Mouse (Mus musculus): ENCODE results near the gene E030018B13Rik. TPM values are rescaled to one million over a fixed set of nuclear protein-coding genes. Genes with fewer than 3 reads are reported as not detected.
A peak's percentile ranks its signal among the peaks of the same experiment; 100 is the strongest.

E030018B13Rik gene
- polyA plus RNA-seq (2012; rRNA removed), result not detected in 2 replicates

- TF ChIP-seq CTCF (conservative IDR thresholded peaks at IDR 0.05; ENCODE audit: insufficient read depth, insufficient read length, low read depth, low read length), result no peak
- TF ChIP-seq POLR2A (IDR thresholded peaks at IDR 0.05; ENCODE audit: low read depth, low read length), result no peak
- 80% methylated on average over 6 of the region's 6 CpGs for WGBS
- H3K36me3 ChIP-seq (ENCODE audit: control insufficient read depth, insufficient read depth, low read length), result no peaks in the 10 kb centered on the region
- no peak for DNase-seq
- H3K4me3 ChIP-seq (ENCODE audit: insufficient read depth, low read depth, low read length), result no peak within 1 kb of the TSS
- H3K27ac ChIP-seq (ENCODE audit: insufficient read depth, low read depth, low read length), result peak within 1 kb of the TSS; percentile 85
- no peaks in the 10 kb centered on the region for H3K27me3 ChIP-seq (replicated peaks; ENCODE audit: control insufficient read depth, insufficient read depth, low read length)
- peaks cover 86% of the 10 kb centered on the region for H3K4me1 ChIP-seq (ENCODE audit: control insufficient read depth, insufficient read depth, low read length)
Measured at GRCm38 (mm10) chr7:63916268-63916907, at the start of gene E030018B13Rik. E030018B13Rik (plus strand) TSS chr7:63916857.

GRCm38 (mm10) chr7:63868356-63868918, 48.2 kb upstream of the E030018B13Rik start:
- Histone ChIP-seq H3K36me3 (ENCODE audit: control insufficient read depth, insufficient read depth, low read length) (no peaks in the 10 kb centered on the region), H3K4me3 (ENCODE audit: insufficient read depth, low read depth, low read length) (no peak overlapping the region), H3K4me1 (ENCODE audit: control insufficient read depth, insufficient read depth, low read length) (no peaks in the 10 kb centered on the region), H3K27me3 (replicated peaks; ENCODE audit: control insufficient read depth, insufficient read depth, low read length) (no peaks in the 10 kb centered on the region), H3K27ac (ENCODE audit: insufficient read depth, low read depth, low read length) (no peak overlapping the region)
- no peak for DNase-seq
- WGBS, result 84% methylated on average over 6 of the region's 6 CpGs
- TF ChIP-seq CTCF (conservative IDR thresholded peaks at IDR 0.05; ENCODE audit: insufficient read depth, insufficient read length, low read depth, low read length) (no peak), POLR2A (IDR thresholded peaks at IDR 0.05; ENCODE audit: low read depth, low read length) (no peak)

GRCm38 (mm10) chr7:63871698-63872097, 45.0 kb upstream of the E030018B13Rik start:
- TF ChIP-seq CTCF (conservative IDR thresholded peaks at IDR 0.05; ENCODE audit: insufficient read depth, insufficient read length, low read depth, low read length) (no peak), POLR2A (IDR thresholded peaks at IDR 0.05; ENCODE audit: low read depth, low read length) (no peak)
- Histone ChIP-seq H3K4me3 (ENCODE audit: insufficient read depth, low read depth, low read length) (no peak overlapping the region), H3K27me3 (replicated peaks; ENCODE audit: control insufficient read depth, insufficient read depth, low read length) (no peaks in the 10 kb centered on the region), H3K36me3 (ENCODE audit: control insufficient read depth, insufficient read depth, low read length) (no peaks in the 10 kb centered on the region), H3K27ac (ENCODE audit: insufficient read depth, low read depth, low read length) (no peak overlapping the region), H3K4me1 (ENCODE audit: control insufficient read depth, insufficient read depth, low read length) (no peaks in the 10 kb centered on the region)
- peak; percentile 28 for DNase-seq
- WGBS, result 48% methylated on average over 6 of the region's 6 CpGs

GRCm38 (mm10) chr7:63873880-63874279, 42.8 kb upstream of the E030018B13Rik start:
- no peak overlapping the region for H3K4me3 ChIP-seq (ENCODE audit: insufficient read depth, low read depth, low read length)
- DNase-seq, result no peak
- no peaks in the 10 kb centered on the region for H3K27me3 ChIP-seq (replicated peaks; ENCODE audit: control insufficient read depth, insufficient read depth, low read length)
- no peaks in the 10 kb centered on the region for H3K4me1 ChIP-seq (ENCODE audit: control insufficient read depth, insufficient read depth, low read length)
- H3K36me3 ChIP-seq (ENCODE audit: control insufficient read depth, insufficient read depth, low read length), result no peaks in the 10 kb centered on the region
- 79% methylated on average over 12 of the region's 12 CpGs for WGBS
- no peak for TF ChIP-seq CTCF (conservative IDR thresholded peaks at IDR 0.05; ENCODE audit: insufficient read depth, insufficient read length, low read depth, low read length)
- no peak overlapping the region for H3K27ac ChIP-seq (ENCODE audit: insufficient read depth, low read depth, low read length)

GRCm38 (mm10) chr7:63875686-63876085, 41.0 kb upstream of the E030018B13Rik start:
- Histone ChIP-seq H3K4me1 (ENCODE audit: control insufficient read depth, insufficient read depth, low read length) (no peaks in the 10 kb centered on the region), H3K27me3 (replicated peaks; ENCODE audit: control insufficient read depth, insufficient read depth, low read length) (no peaks in the 10 kb centered on the region), H3K27ac (ENCODE audit: insufficient read depth, low read depth, low read length) (0 out of 2 replicates have a peak overlapping the region, but pooled peaks have one; percentile 36), H3K36me3 (ENCODE audit: control insufficient read depth, insufficient read depth, low read length) (no peaks in the 10 kb centered on the region), H3K4me3 (ENCODE audit: insufficient read depth, low read depth, low read length) (no peak overlapping the region)
- DNase-seq, result peak; percentile 36
- TF ChIP-seq CTCF (conservative IDR thresholded peaks at IDR 0.05; ENCODE audit: insufficient read depth, insufficient read length, low read depth, low read length) (no peak), POLR2A (IDR thresholded peaks at IDR 0.05; ENCODE audit: low read depth, low read length) (no peak)

GRCm38 (mm10) chr7:63876640-63877039, 40.0 kb upstream of the E030018B13Rik start:
- no peak overlapping the region for H3K27ac ChIP-seq (ENCODE audit: insufficient read depth, low read depth, low read length)
- H3K36me3 ChIP-seq (ENCODE audit: control insufficient read depth, insufficient read depth, low read length), result no peaks in the 10 kb centered on the region
- no peak for DNase-seq
- WGBS, result 66% methylated on average over 2 of the region's 2 CpGs
- no peaks in the 10 kb centered on the region for H3K27me3 ChIP-seq (replicated peaks; ENCODE audit: control insufficient read depth, insufficient read depth, low read length)
- H3K4me1 ChIP-seq (ENCODE audit: control insufficient read depth, insufficient read depth, low read length), result no peaks in the 10 kb centered on the region
- no peak for TF ChIP-seq POLR2A (IDR thresholded peaks at IDR 0.05; ENCODE audit: low read depth, low read length)
- no peak for TF ChIP-seq CTCF (conservative IDR thresholded peaks at IDR 0.05; ENCODE audit: insufficient read depth, insufficient read length, low read depth, low read length)
- H3K4me3 ChIP-seq (ENCODE audit: insufficient read depth, low read depth, low read length), result no peak overlapping the region

GRCm38 (mm10) chr7:63877610-63878009, 39.0 kb upstream of the E030018B13Rik start:
- TF ChIP-seq POLR2A (IDR thresholded peaks at IDR 0.05; ENCODE audit: low read depth, low read length), result no peak
- no peak for TF ChIP-seq CTCF (conservative IDR thresholded peaks at IDR 0.05; ENCODE audit: insufficient read depth, insufficient read length, low read depth, low read length)
- H3K4me1 ChIP-seq (ENCODE audit: control insufficient read depth, insufficient read depth, low read length), result no peaks in the 10 kb centered on the region
- H3K27ac ChIP-seq (ENCODE audit: insufficient read depth, low read depth, low read length), result no peak overlapping the region
- no peak overlapping the region for H3K4me3 ChIP-seq (ENCODE audit: insufficient read depth, low read depth, low read length)
- no peaks in the 10 kb centered on the region for H3K27me3 ChIP-seq (replicated peaks; ENCODE audit: control insufficient read depth, insufficient read depth, low read length)
- WGBS, result 51% methylated on average over 14 of the region's 14 CpGs
- H3K36me3 ChIP-seq (ENCODE audit: control insufficient read depth, insufficient read depth, low read length), result no peaks in the 10 kb centered on the region
- DNase-seq, result no peak
